Mouse (Mus musculus): ENCODE data around the gene Cand2.
A peak's percentile ranks its signal among the peaks of the same experiment; 100 is the strongest.

Cand2 gene

DNA sequence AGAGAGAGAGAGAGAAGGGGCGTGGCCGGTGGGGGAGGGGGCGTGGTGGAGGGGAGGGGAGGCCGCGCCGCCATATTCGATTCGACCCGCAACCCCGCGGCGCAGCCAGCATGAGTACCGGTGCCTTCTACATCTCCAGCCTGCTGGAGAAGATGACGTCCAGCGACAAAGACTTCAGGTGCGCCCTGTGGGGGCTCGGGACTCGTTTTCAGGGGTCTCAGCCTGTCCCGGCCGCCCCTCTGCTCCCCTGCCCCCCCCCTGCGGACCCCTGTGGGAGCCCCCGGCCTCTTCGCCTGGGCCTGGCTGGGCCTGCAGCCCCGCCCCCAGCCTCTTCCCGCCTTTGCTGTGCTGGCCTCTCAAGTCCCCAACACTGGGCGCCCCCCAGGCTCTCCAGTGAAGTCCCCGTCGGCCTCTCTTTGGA, at the start of gene Cand2:
Cand2 (plus strand) TSS at position 38 of the 421 bp plus-strand sequence.
- peak; percentile 33 for DNase-seq (ENCODE audit: low spot score)

DNA sequence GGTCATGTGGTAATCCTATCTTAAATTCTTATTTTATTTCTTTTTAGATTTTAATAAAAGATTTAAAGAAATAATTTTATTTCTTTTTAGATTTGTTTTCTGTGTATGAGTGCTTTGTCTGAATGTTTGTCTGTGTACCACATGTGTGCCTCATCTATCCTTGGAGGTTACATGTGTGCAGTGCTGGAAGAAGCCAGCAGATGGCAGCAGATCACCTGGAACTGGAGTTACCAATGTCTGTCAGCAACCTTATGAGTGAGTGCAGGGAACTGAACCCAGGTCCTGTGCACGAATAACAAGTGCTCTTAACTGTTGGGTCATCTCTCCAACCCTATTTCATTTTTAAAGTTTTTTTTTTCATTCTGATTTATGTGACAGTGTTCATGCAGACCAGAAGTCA, 47.2 kb upstream of the Cand2 start:
- no peak for DNase-seq (ENCODE audit: low spot score)

- DNase-seq (ENCODE audit: low spot score), result no peak
Measured at GRCm38 (mm10) chr6:115727570-115727969, 46.8 kb upstream of the Cand2 start.

DNA sequence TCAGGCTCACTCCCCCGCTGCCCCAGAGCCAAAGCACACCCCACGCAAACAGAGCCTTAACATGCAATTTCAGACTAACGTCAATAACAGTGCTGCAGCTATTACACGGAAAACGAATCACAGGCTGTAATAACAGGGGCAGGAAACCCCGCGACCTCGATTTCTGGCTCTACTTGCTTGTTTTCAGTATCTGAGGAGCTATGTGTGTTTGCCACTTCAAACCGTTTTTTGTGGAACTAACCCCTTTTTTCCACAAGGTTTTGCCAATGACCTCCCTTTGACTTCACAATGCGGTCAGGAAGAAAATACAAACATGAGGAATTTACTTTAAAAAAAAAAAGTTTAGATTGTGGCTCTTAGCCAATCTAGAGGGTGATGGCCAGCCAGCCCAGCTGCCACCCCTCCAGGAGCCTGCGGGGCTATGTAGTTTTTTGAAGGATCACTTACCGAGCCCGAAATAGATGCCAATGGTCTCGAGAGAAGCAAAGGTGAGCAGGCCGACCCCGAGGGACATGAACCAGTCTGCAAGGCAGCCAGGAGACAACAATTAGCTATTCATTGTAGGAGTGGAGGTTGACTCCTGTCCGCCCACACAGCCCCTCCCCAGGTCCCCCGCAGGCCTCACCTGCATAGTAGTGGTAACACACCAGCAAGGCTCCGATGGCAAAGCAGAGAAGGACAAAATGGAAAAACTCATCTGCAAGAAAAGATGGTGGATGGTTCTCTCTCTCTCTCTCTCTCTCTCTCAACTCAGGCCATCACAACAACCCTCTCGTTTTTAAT, 43.6 kb upstream of the Cand2 start:
- no peak for DNase-seq (ENCODE audit: low spot score)

DNA sequence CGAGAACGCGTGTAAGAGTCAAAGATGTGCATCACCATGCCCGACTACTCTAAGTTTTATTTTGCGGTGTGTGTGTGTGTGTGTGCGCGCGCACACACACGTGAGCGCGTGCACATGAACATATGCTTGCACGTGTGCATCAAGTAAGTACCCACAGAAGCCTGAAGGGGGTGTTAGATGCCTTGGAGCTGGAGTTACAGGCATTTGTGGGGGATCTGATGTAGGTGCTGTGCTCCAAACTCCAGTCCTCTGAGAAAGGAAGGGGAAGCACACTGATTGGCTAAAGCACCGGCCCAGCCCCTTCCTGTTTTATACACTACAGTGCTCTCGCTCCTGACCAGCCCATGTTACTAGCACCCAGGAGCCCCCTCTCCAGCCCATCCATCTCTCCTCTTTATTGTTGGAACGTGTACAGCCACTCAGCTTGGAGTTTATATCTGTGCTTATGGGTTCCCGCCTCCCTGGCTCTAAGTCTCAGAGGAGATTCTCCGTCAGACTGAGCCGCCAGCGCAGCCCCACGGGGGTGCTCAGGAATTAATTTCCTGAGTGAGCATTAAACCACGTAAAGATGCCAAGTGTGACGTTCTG, 41.9 kb upstream of the Cand2 start:
- DNase-seq (ENCODE audit: low spot score), result no peak

GRCm38 (mm10) chr6:115734909-115735308, 39.4 kb upstream of the Cand2 start:
- no peak for DNase-seq (ENCODE audit: low spot score)

DNA sequence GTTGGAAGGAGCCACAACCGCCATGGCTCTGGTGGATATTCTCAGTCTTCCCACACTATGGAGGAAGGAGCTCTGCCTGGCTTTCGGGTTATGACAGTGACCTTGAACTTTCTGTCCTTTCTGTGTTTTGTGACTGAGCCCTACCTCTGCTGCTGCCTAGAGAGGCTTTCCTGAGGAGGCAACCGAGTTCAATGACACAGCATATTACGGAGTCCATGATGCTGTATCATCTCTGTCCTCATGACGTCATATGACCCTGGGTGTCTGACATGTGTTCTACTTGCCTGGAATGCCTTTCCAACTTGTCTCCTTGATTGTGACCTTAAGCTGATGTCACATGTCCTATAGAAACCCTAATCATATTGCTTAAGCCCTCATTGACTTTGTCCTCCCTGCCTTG, 35.3 kb upstream of the Cand2 start:
- DNase-seq (ENCODE audit: low spot score), result no peak

- DNase-seq (ENCODE audit: low spot score), result no peak
Measured at GRCm38 (mm10) chr6:115743569-115743968, 30.8 kb upstream of the Cand2 start.

GRCm38 (mm10) chr6:115746326-115746725, 28.0 kb upstream of the Cand2 start:
- no peak for DNase-seq (ENCODE audit: low spot score)

DNA sequence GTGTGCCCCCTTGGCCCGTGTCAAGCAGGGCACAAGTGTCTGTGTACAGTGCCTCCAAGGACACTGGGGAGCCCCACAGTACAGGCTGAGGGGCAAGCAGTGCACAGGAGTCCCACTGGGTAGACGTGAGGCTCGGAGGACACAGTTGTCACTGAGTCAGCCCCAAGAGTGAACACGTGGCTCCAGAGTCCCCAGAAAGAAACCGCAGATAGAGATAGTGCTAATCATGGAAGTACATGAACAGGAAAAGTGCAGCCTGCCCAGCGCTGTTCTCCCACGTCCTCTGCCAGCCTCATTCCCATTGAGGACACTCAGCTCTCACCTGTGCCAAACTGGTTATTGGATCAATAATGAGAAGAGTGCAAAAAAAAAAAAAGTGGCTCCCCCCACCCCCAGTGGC, 18.8 kb upstream of the Cand2 start:
- DNase-seq (ENCODE audit: low spot score), result no peak

DNA sequence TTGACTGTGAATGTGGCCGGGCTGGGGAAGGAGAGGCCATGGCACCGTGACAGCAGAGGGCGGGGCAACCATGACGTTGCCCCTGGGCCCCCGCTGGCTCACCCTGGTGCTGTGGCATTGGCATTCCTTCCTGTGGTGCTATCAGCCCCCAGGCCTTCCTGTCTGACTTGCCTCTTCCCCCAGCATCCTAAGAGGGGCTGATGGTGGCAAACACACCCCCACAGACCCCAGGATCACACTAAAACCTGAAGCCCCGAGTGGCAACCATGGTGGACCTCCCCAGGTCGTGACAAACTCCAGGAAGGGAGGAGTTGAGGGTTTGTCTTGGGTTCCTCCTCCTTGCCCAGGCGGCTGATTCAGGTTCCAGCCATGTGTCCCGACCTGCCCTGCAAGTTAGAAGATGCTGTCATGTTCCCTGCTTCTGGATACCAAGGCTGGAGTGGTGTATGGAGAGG, 15.3 kb upstream of the Cand2 start:
- DNase-seq (ENCODE audit: low spot score), result no peak

DNA sequence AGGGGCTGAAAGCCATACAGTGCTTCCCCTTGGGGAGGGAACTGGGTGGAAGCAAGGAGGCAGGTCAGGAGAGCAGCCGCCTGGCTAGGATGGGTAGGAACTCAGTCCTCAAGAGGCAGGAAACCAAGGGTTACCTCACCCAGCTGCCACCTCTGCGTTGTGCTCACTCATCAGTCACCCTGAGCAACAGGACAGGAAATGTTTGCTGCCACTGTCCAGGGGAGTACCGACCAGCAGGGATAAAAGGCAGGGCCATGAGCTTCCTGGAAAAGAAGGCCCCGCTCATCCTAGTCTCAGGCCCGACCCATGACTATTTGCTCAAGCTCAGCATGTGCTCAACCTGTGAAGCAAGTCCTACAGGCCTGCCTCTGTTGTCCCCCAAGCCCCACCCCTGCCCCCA, 14.9 kb upstream of the Cand2 start:
- no peak for DNase-seq (ENCODE audit: low spot score)

GRCm38 (mm10) chr6:115760137-115760536, 14.2 kb upstream of the Cand2 start:
- DNase-seq (ENCODE audit: low spot score), result no peak

- DNase-seq (ENCODE audit: low spot score), result no peak
Measured at GRCm38 (mm10) chr6:115760982-115761381, 13.4 kb upstream of the Cand2 start.

- no peak for DNase-seq (ENCODE audit: low spot score)
Measured at GRCm38 (mm10) chr6:115761995-115762756, 12.2 kb upstream of the Cand2 start, which contains the start of gene Tmem40. Gene Tmem40 (minus strand): TSS chr6:115762410.

GRCm38 (mm10) chr6:115764179-115764578, 10.2 kb upstream of the Cand2 start:
- peak; percentile 20 for DNase-seq (ENCODE audit: low spot score)

DNA sequence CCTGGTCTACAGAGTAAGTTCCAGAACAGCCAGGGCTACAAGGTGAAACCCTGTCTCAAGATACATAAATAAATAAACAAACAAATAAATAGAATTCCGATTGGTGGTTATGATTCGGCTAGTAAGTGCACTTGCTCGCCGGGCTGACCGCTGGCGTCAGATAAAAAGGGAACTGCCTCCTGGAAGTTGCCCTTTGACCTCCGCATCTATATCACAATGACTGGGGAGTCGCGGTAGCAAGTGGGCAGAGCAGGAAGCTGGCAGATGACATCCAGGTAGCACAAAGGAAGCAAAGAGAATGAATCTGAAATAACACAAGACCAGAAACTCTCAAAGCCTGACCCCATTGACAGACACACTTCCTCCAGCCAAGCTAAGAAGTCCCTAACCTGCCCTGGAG, 7.0 kb upstream of the Cand2 start:
- DNase-seq (ENCODE audit: low spot score), result no peak

DNA sequence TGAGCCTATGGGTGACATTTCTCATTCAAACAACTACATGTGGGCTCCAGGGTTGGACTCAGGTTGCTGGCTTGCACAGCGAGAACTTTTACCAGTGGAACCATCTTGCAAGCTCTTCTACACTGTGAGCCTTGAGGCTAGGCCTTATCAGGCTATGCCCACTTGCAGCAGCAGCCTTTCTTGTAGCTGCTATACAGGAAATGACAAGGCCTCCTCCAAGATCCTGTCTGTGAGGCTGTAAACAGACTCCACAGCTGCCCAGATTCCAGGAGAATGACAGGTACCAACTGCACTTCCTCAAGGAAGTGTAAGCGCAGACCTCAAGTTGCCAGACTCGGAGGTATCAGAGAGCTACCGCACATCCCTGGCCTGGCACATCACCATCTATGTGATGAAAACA, 6.1 kb upstream of the Cand2 start:
- no peak for DNase-seq (ENCODE audit: low spot score)

DNA sequence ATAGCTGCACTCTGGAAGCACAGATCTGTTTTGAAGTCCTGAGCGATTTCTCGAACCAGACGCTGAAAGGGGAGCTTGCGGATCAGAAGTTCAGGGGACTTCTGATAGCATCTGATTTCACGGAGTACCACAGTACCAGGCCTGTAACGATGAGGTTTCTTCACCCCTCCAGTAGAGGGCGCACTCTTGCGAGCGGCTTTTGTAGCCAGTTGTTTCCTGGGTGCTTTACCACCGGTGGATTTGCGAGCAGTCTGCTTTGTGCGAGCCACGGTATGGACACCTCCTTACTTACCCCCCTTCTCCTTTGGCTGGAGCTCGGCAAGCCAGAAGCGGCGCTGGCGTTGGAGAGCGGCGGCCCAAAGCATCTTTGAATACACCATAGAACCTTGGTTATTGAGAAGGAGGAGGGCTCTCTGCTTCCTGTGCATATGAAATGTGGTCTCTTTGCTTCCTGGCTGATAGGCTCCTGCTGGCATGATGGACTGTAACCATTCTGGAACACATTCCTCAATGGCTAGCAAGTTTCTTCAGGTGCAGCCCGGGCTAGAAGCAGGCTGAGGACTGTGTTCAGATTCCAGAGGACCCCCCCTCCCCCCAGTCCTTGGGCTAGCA, 4.2 kb upstream of the Cand2 start:
- DNase-seq (ENCODE audit: low spot score), result no peak

DNA sequence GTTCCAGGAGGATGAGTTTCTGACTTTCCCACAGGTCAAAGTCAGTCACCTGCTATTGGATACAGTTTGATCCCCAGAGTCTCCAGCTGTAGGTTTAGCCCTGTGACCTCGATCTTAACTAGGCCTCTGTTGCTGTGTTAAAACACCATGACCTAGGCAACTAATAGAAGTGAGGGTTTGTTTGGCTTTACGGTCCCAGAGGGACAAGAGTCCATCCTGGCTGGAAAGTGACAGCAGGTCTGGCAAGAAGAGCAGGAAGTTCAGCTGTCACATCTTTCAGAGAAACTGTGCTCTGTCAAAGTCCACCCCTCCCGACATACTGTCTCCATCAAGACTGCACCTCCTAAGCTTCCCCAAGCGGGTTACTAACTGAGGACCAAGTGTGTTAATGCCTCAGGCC, 3.5 kb upstream of the Cand2 start:
- DNase-seq (ENCODE audit: low spot score), result no peak

GRCm38 (mm10) chr6:115772201-115772600, 2.1 kb upstream of the Cand2 start:
- DNase-seq (ENCODE audit: low spot score), result no peak

GRCm38 (mm10) chr6:115772604-115773003, 1.7 kb upstream of the Cand2 start:
- no peak for DNase-seq (ENCODE audit: low spot score)

Data from ovary, postnatal 10 days (tissue).